Mouse (Mus musculus) kidney, adult 2 months (tissue): ENCODE results near the gene Maff.

Experiments used
- CTCF ChIP-seq: fragments of 200-500 bp; conservative IDR thresholded peaks from 2 replicates; pipeline ENCODE4 v1.5.1; 2011; ENCODE audit warnings: low read depth, mild to moderate bottlenecking, control low read depth, low read length, moderate library complexity, mixed read lengths; ENCODE audit not compliant: insufficient read depth, insufficient read length
- POLR2A ChIP-seq: fragments of 200-500 bp; IDR thresholded peaks from one replicate; pipeline ENCODE4 v1.6.1; 2011; ENCODE audit warnings: low read depth, low read length, control low read depth

- no peak for TF ChIP-seq POLR2A
- TF ChIP-seq CTCF = no peak
Observed at GRCm38 (mm10) chr15:79356481-79356880, 10.1 kb downstream of the Maff start.
